Mouse (Mus musculus) left cerebral cortex, postnatal 36 days (tissue): Measurements from ENCODE around the gene Ambra1. TPM values are rescaled to one million over a fixed set of nuclear protein-coding genes. Genes with fewer than 3 reads are reported as not detected.

ENCODE experiments used
- DNase-seq, 2 experiments: peaks; one replicate each; pipeline ENCODE4 v3.0.0; 2021 to 2022; ENCODE audit warnings: low spot score in 2 of 2, mixed read lengths in 1 of 2
- intact Hi-C: fragments of 180-260 bp; cut with DNase I; formaldehyde crosslinking; loops from one replicate; pipeline ENCODE4 v1.15.1; 2025
- total RNA-seq, 2 experiments: library from RNA; stranded (reverse); gene quantifications; 2 replicates each; pipeline ENCODE4 v1.2.3; 2021

Gene Ambra1
- total RNA-seq, 2 experiments from 2014 or later = 52.6 to 55.5 TPM

GRCm38 (mm10) chr2:91727011-91727410 lies 2.9 kb upstream of the Ambra1 start:
- intact Hi-C loops = no loop called here
- no peak for DNase-seq

DNA sequence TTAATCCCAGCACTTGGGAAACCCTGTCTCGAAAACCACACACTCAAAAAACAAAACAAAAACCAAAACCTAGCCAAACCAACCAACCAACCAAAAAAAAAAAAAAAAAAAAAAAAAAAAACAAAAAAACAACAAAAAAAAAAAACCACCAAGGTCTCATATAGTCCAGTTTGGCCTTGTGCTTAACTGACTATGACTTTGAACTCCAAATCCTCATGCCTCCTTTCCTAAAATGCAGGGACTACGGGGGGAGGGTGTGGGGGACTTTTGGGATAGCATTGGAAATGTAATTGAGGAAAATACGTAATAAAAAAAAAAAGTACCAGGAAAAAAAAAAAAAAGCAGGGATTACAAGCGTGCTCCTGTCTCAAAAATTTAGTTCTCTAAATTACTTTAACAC lies 363 bp upstream of the Ambra1 start:
- intact Hi-C loops = no loop called here
- no peak for DNase-seq

GRCm38 (mm10) chr2:91735221-91735620 lies 5.3 kb downstream of the Ambra1 start:
- intact Hi-C loops = no loop called here
- DNase-seq = no peak

DNA sequence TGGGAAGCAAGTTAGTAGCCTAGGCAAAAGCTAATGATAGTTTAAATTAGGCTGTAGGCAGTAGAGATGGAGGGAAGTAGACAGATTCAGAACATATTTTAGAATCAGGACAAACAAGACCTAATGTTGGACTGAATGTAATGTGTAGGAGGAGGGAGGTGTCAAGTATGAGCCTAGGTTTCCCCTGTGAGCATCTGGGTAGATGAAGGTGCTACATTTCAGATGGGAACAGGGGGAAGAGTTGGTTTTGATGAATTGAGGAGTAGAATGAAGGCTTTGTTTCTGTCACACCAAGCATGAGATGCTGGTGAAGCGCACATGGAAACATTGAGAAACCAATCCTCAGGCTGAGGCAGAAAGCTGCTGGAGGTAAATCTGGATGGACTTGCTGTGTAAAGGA lies 9.7 kb downstream of the Ambra1 start:
- no peak for DNase-seq
- intact Hi-C loops = no loop called here

DNA sequence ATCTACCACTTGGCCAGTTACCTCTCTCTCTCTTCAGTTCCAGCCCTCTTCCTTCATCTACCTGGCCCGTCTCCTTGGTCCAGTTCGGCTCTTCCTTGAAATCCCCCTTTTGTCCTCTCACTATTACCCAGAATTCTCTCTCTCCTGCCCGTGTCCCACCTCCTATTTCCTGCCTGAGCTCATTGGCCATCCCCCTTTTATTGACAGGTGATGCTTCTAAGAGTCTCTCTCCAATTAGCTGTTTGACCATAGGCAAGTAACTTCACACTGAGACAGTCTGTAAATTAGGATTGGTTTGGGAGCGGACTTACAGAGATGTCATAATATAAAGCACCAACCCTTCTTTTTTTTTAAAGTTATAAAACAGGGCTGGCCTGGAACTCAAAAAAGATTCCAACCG lies 14.8 kb downstream of the Ambra1 start:
- no peak for DNase-seq
- intact Hi-C loops = no loop called here

DNA sequence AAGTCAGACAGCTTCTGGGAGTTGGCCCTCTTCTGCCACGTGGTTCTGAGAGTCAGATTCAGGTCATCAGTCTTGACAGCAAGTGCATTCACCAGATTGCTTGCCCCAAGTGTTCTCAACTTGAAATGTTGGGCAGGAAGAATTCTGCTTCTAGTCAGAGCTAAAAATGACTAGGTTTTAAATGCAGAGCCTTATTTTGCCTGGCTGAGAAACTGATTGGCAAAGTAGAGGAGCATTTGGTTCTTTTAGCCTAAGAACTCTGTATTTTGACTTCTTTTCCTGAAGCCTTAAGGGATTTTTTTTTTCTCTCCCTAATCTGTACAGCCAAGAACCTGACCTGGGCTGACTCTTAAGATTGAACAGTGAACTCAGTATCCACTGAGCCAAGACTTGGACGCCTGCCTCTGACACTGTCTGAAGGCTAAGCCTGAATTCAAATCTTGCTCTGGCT lies 19.9 kb downstream of the Ambra1 start:
- intact Hi-C loops = no loop called here
- DNase-seq = peak in 1 of 2 experiments; percentile 13

DNA sequence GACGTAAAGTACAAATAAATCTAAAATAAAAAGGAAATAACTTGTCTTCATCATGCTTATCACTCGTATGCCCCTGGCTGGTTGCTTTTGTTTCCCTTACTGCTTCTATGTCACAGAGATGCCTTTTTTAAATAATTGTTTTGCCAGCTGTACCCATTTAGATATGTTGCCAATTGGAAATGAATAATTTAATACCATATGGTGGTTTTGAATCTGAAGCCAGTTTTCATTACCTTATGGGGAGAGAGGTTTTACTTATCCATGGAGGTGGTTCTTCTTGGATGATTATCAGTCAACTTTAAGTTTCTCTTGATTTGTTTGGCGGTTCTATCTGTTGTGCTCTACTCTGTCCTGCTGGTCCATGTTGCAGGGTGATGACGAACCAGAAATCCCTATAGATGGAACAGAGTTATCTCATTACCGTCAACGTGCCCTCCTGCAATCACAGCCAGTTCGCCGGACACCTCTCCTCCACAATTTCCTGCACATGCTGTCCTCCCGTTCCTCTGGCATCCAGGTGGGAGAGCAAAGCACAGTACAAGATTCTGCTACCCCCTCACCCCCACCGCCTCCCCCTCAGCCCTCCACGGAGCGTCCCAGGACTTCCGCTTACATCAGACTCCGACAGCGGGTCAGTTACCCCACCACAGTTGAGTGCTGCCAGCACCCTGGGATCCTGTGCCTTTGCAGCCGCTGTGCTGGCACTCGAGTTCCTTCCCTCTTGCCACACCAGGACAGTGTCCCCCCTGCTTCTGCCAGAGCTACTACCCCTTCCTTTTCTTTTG lies 42.2 kb downstream of the Ambra1 start:
- intact Hi-C loops = no loop called here
- DNase-seq = peak in 1 of 2 experiments; percentile 10

DNA sequence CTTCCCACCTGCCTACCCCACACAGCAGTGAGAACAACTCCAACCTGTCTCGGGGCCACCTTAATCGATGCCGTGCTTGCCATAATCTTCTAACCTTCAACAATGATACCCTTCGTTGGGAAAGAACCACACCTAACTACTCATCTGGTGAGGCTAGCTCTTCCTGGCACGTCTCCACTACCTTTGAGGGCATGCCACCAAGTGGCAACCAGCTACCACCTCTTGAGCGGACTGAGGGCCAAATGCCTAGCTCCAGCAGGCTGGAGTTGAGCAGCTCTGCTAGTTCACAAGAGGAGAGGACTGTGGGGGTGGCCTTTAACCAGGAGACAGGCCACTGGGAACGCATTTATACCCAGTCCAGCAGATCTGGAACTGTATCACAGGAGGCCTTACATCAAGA lies 43.4 kb downstream of the Ambra1 start:
- intact Hi-C loops = no loop called here
- DNase-seq = no peak

GRCm38 (mm10) chr2:91779166-91779565 lies 49.2 kb downstream of the Ambra1 start:
- intact Hi-C loops = loop anchor here (2.0 kb wide), 1 partner anchor 146 kb away; no protein-coding TSS in a partner anchor

DNA sequence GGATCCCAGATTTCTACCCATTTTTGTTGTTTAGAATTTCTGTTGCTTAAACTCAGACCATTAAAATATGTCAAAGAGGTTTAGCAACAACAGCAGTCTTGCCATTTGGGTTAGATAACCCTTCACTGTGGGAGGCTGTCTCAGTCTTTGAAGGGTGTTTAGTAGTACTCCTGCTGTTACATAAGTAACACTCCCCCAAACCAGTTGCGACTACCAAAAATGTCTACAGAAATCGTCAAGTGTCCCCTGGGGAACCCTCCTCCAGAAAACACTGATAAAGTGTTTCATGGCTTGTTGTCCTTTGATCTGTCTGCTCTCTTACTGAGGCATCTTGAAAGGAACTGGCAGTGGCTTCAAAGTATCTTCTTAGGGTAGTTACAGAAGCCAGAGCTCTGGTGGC lies 61.7 kb downstream of the Ambra1 start:
- intact Hi-C loops = no loop called here
- DNase-seq = peak; percentile 13 to 19

More at GRCm38 (mm10) chr2:91779166-91779565, 49.2 kb downstream of the Ambra1 start:
- no peak for DNase-seq

- no peak for DNase-seq
- intact Hi-C loops = no loop called here
Measured at GRCm38 (mm10) chr2:91792346-91792745, 62.4 kb downstream of the Ambra1 start.

DNA sequence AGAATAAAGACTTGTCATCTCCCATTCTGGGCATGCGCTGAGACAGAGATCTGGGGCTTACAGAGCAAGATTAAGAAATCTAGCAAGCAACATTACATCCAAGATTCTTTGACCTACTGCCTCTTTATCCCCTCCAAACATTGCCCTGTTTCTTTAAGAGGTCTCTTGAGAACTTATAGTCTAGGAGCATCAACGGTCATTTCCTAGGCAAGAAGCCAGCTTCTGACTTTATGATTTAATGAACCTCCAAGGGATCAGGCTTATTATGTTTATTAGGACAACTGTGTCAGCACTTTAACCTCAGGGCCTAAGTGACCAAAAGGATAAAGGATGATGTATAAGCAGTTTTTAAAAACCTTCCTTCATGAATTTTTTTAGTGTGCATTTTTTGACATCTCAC lies 64.5 kb downstream of the Ambra1 start:
- no peak for DNase-seq
- intact Hi-C loops = no loop called here

DNA sequence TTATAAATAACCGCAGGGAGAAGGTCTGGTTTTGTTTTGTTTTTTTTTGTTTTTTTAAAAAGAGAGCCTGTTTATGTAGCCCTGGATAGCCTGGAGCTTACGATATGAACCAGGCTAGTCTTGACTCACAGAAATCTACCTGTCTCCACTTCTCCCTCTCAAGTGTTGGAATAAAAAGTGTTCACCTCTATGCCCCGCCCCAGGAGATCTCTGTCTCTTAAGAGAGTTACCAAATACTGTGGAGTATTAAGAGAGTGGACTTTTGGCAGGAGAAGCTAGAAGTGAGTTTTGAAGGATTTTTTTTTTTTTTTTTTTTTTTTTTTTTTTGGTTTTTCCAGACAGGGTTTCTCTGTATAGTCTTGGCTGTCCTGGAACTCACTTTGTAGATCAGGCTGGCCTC lies 65.2 kb downstream of the Ambra1 start:
- DNase-seq = no peak
- intact Hi-C loops = no loop called here

DNA sequence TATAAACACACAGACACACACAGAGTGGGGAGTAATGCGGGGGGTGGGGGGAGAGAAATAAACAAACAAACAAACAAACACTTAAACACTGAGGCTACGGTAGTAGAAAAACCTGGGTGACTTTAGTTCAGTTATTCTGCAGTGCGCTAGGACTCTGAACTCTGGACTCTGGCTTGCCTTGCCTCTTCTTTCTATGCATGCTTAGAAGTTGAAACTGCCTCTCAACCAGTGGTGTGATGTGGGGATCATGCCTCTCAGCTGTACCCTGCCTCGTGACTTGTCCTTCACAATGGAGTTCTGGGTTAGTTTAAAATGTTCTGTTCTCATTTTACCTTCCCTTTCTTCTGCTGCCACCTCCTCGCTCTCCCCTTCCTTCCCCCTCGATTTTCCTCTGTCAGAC lies 81.5 kb downstream of the Ambra1 start:
- DNase-seq = no peak
- intact Hi-C loops = no loop called here

- intact Hi-C loops = no loop called here
- no peak for DNase-seq
Measured at GRCm38 (mm10) chr2:91816741-91817140, 86.8 kb downstream of the Ambra1 start.

DNA sequence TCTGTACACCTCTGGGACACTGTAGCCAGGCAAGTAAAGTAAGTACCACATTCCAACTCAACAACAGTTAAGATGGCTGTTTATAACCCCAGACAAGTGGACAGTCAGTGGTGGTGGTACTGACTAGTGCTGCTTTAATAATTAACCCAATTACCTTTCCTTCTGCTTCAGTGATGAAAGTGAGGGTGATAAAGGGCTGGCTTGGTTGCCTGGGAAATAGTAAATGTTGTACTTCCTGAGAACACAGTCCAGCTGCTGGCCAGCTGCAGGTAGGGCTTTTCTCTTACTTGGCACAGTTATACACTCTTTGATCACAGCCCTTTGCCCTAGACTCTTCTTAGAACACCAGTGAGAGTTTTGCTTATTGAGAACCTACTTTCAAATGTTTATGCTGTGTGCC lies 102.3 kb downstream of the Ambra1 start:
- intact Hi-C loops = no loop called here

DNA sequence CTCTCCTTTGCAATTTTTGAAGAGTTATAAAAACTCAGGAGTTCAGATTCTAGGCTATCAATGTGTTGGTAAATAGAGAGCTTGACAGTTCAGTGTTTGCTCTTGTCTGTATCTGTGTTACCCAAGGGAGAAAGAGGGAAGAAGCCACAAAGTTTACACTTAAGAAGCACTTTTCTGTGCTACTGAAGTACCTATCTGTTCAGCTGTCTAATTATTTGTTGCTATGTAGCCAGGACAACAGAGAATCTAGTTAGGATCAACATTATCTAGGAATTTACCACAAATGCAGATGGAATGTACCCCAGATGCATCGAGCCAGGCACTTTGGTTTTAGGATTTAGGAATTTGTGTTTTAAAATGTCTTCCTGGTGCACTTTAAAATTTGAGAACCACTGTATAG lies 104.3 kb downstream of the Ambra1 start:
- intact Hi-C loops = no loop called here
- DNase-seq = no peak

More for the DNA sequence above, 102.3 kb downstream of the Ambra1 start:
- no peak for DNase-seq

DNA sequence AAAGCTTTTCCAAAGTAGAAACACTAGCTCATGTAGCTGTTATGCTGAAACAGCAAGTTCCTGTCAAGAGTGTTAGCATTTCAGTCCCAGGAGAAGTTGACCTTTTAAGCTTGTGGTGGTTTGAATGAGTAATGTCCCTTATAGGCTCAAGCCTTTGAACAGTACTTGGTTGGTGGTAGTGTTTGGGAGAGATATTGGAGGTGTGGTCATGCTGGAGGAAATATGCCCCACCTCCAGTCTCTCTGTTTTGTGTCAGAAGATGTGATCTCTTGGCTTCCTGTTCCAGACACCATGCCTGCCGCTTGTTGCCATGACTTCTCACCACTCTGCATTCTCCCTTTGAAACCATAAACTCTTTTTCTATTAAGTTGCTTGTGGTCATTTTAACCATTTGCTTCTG lies 105.1 kb downstream of the Ambra1 start:
- intact Hi-C loops = no loop called here
- no peak for DNase-seq

DNA sequence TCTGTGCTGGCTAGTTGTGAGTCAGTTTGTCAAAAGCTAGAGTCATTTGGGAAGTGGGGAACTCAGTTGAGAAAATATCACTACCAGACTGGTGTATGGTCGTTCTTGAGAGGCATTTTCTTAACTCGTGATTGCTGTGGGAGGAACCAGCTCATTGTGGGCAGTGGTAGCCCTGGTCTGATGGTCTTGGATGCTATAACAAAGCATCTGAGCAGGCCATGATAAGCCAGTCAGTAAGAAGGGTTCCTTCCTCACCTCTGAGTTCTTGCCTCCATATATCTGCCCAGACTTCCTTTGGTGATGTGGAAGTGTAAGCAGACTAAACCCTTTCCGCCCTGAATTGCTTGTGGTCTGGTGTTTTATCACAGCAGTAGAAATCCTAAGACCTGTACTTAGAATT lies 105.7 kb downstream of the Ambra1 start:
- intact Hi-C loops = no loop called here
- no peak for DNase-seq

DNA sequence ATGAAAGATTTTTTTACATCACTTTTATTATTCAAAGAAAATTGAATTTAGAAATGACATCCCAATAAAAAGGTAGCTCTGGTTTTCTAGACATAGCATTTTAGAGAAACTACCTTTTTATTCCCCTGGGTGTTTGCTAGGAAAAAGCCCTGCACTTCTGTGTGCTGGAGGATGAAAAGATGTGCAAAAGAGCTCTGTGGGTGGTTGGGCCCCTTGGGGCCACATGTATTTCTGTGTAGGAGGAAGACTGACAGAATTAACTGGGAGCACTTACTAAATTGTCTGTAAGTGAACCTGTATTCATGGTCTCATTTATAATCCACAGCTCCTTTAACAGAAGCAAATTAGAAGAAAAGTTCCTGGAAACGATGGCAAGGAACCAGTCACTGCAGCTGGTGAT lies 114.2 kb downstream of the Ambra1 start:
- DNase-seq = no peak

DNA sequence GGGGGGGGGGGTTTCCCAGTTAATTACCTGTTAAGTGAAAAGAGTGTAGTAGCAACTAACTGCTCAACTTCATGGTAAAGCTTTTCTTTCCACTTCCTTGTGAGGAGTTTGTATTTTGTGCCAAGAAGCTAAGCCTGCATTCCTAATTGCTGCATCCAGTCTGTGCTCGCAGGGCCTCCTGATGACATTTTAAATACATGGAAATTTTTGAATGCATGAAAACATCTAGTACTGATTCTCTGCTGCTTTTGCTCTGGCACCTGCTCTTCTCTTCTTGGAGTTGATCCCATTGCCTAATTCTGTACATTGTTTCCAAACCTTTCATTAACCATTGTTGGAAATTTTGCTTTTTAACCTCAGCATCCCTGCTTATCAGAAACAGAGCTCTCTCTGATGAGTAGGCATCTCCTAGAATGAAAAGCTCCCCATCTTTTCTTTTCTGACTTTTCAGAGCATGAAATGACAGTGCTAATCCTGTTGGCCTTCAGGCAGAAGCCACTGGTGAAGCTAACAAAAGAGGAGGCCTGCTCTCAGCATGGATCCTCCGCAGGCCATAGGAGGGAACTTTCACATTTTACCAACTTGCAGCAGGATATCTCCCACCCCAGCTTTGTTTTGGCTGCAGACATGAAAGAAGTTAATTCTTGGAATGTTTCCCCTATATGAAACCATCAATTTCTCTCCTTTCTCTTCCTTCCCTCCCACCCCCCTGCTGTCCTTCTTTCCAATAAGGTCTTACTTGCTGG lies 122.7 kb downstream of the Ambra1 start:
- no peak for DNase-seq
- intact Hi-C loops = no loop called here

More for the DNA sequence above, 114.2 kb downstream of the Ambra1 start:
- intact Hi-C loops = no loop called here
